Mouse (Mus musculus): ENCODE results near the gene Atp6v0d1.
A peak's percentile ranks its signal among the peaks of the same experiment; 100 is the strongest.

Gene Atp6v0d1

DNA sequence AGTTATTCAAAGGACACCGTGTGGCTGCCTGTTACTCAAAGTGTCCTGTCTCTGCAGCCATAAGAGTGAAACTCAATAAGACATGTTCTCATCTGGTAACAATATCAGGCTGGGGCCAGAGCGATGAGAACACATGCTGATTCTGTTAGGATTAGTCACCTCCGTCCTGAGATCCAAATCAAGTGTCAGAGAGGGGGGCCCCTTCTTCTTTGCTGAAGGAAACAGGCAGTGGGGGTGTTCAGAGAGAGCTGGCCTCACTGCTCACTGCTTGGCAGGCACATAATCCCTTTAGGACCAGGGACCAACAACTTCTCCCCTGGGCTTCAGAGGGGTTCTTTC is 81.8 kb downstream of the Atp6v0d1 start:
- H3K4me3 ChIP-seq (replicated peaks; ENCODE audit: low read length) = no peak overlapping the region
- no peaks in the 10 kb centered on the region for H3K27me3 ChIP-seq (ENCODE audit: insufficient read depth, low read length)
- peaks cover 55% of the 10 kb centered on the region for H3K4me1 ChIP-seq (replicated peaks; ENCODE audit: low read depth, low read length)
- no peaks in the 10 kb centered on the region for H3K36me3 ChIP-seq (ENCODE audit: insufficient read depth, low read length)
- no peak for TF ChIP-seq NANOG (IDR thresholded peaks at IDR 0.05; ENCODE audit: borderline replicate concordance, low read length)
- no peak for TF ChIP-seq CTCF (conservative IDR thresholded peaks at IDR 0.05; ENCODE audit: low read length)
- no peak for TF ChIP-seq POU5F1 (IDR thresholded peaks at IDR 0.05; ENCODE audit: borderline replicate concordance, low read length)
- no peaks in the 10 kb centered on the region for H3K9me3 ChIP-seq (ENCODE audit: low read length)

DNA sequence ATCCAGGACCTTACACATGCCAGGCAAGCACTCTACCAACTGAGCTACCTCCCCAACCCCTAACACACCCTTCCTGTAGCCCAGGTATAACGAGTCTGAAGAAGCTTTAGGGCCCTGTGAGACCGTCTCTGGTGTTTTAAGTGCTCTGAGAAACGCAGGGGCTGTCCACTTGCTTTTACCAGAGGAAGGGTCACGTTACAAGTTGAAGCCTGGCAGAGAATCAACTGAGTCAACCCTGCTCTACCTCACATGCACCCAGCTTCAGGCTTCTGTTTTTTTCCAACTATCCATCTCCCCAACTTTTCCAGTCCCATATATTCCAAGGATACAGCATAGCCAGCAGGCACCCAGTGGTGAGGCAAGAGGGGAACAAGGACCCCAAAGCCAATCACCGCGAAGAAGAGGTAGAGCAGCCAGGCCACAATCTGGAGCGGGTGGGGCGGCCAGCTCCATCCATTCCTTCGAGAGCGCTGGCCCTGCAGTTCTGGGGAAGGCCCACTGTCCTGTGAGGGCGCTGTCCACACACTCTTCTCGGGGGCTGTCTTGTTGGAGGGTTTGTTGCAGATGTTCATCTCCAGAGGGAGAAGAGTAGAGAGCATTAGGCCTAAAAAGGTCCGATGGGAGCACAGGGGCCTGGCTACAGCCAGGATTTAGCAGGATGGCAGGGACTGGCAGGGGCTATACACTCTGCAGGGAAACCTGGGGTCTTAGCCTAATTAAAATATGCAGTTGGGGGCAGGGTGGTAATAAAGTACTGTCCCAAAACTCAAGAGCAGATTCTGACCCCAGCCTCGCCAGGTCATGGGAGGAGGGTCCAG is 82.4 kb downstream of the Atp6v0d1 start:
- H3K9me3 ChIP-seq (ENCODE audit: low read length) = no peaks in the 10 kb centered on the region
- H3K4me3 ChIP-seq (replicated peaks; ENCODE audit: low read length) = no peak overlapping the region
- peak; percentile 16 for TF ChIP-seq CTCF (conservative IDR thresholded peaks at IDR 0.05; ENCODE audit: low read length)
- no peak for TF ChIP-seq POU5F1 (IDR thresholded peaks at IDR 0.05; ENCODE audit: borderline replicate concordance, low read length)
- TF ChIP-seq NANOG (IDR thresholded peaks at IDR 0.05; ENCODE audit: borderline replicate concordance, low read length) = no peak
- no peaks in the 10 kb centered on the region for H3K36me3 ChIP-seq (ENCODE audit: insufficient read depth, low read length)
- H3K4me1 ChIP-seq (replicated peaks; ENCODE audit: low read depth, low read length) = peaks cover 61% of the 10 kb centered on the region
- H3K27me3 ChIP-seq (ENCODE audit: insufficient read depth, low read length) = no peaks in the 10 kb centered on the region

- peaks cover 74% of the 10 kb centered on the region for H3K4me1 ChIP-seq (replicated peaks; ENCODE audit: low read depth, low read length)
- TF ChIP-seq CTCF (conservative IDR thresholded peaks at IDR 0.05; ENCODE audit: low read length) (no peak), NANOG (IDR thresholded peaks at IDR 0.05; ENCODE audit: borderline replicate concordance, low read length) (no peak)
- no peak overlapping the region; the same call in 1 of the 2 replicates for H3K4me3 ChIP-seq (replicated peaks; ENCODE audit: low read length)
- peaks cover 4% of the 10 kb centered on the region; the same call in 1 of the 2 replicates for H3K27me3 ChIP-seq (ENCODE audit: insufficient read depth, low read length)
- no peaks in the 10 kb centered on the region for H3K9me3 ChIP-seq (ENCODE audit: low read length)
- no peaks in the 10 kb centered on the region for H3K36me3 ChIP-seq (ENCODE audit: insufficient read depth, low read length)
Measured at GRCm38 (mm10) chr8:105482123-105482522, 83.7 kb downstream of the Atp6v0d1 start.

DNA sequence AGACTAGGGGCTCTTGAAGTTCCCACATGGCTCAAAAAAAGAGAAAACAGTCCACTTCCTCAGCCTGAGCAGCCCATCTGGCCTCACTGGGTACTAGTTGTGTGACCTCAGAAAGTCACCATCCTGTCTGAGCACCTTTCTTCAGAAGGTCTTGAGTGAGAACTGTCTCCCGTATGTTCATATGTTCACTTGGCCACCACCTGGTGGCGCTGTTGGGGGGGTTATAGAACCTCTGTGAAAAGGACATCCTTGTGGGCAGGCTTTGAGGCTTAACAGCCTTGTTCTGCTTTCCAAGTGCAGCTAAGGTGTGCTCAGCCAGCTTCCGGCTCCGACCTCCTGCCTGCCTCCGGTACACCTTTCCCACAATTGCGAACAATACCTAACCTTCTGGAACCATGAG is 84.4 kb downstream of the Atp6v0d1 start:
- Histone ChIP-seq H3K4me3 (replicated peaks; ENCODE audit: low read length) (peak overlapping the region; percentile 49; the same call in 1 of the 2 replicates), H3K4me1 (replicated peaks; ENCODE audit: low read depth, low read length) (peaks cover 81% of the 10 kb centered on the region), H3K36me3 (ENCODE audit: insufficient read depth, low read length) (no peaks in the 10 kb centered on the region), H3K9me3 (ENCODE audit: low read length) (no peaks in the 10 kb centered on the region), H3K27me3 (ENCODE audit: insufficient read depth, low read length) (peaks cover 8% of the 10 kb centered on the region)
- TF ChIP-seq NANOG (IDR thresholded peaks at IDR 0.05; ENCODE audit: borderline replicate concordance, low read length) (no peak), CTCF (conservative IDR thresholded peaks at IDR 0.05; ENCODE audit: low read length) (peak; percentile 88)

- no peak for TF ChIP-seq NANOG (IDR thresholded peaks at IDR 0.05; ENCODE audit: borderline replicate concordance, low read length)
- TF ChIP-seq CTCF (conservative IDR thresholded peaks at IDR 0.05; ENCODE audit: low read length) = no peak
- no peak for TF ChIP-seq POU5F1 (IDR thresholded peaks at IDR 0.05; ENCODE audit: borderline replicate concordance, low read length)
- peaks cover 13% of the 10 kb centered on the region for H3K27me3 ChIP-seq (ENCODE audit: insufficient read depth, low read length)
- H3K9me3 ChIP-seq (ENCODE audit: low read length) = no peaks in the 10 kb centered on the region
- H3K4me1 ChIP-seq (replicated peaks; ENCODE audit: low read depth, low read length) = peaks cover 85% of the 10 kb centered on the region
- peak overlapping the region; percentile 49; the same call in 1 of the 2 replicates for H3K4me3 ChIP-seq (replicated peaks; ENCODE audit: low read length)
- H3K36me3 ChIP-seq (ENCODE audit: insufficient read depth, low read length) = 0 out of 2 replicates have a peak, but pooled peaks cover 2% of the 10 kb centered on the region
Measured at GRCm38 (mm10) chr8:105481013-105481412, 84.8 kb downstream of the Atp6v0d1 start.

GRCm38 (mm10) chr8:105477792-105478191 is 88.1 kb downstream of the Atp6v0d1 start:
- H3K9me3 ChIP-seq (ENCODE audit: low read length) = no peaks in the 10 kb centered on the region
- TF ChIP-seq NANOG (IDR thresholded peaks at IDR 0.05; ENCODE audit: borderline replicate concordance, low read length) = no peak
- no peak for TF ChIP-seq CTCF (conservative IDR thresholded peaks at IDR 0.05; ENCODE audit: low read length)
- no peak for TF ChIP-seq POU5F1 (IDR thresholded peaks at IDR 0.05; ENCODE audit: borderline replicate concordance, low read length)
- peaks cover 95% of the 10 kb centered on the region for H3K4me1 ChIP-seq (replicated peaks; ENCODE audit: low read depth, low read length)
- 0 out of 2 replicates have a peak, but pooled peaks cover 5% of the 10 kb centered on the region for H3K36me3 ChIP-seq (ENCODE audit: insufficient read depth, low read length)
- peaks cover 45% of the 10 kb centered on the region for H3K27me3 ChIP-seq (ENCODE audit: insufficient read depth, low read length)
- no peak overlapping the region for H3K4me3 ChIP-seq (replicated peaks; ENCODE audit: low read length)

DNA sequence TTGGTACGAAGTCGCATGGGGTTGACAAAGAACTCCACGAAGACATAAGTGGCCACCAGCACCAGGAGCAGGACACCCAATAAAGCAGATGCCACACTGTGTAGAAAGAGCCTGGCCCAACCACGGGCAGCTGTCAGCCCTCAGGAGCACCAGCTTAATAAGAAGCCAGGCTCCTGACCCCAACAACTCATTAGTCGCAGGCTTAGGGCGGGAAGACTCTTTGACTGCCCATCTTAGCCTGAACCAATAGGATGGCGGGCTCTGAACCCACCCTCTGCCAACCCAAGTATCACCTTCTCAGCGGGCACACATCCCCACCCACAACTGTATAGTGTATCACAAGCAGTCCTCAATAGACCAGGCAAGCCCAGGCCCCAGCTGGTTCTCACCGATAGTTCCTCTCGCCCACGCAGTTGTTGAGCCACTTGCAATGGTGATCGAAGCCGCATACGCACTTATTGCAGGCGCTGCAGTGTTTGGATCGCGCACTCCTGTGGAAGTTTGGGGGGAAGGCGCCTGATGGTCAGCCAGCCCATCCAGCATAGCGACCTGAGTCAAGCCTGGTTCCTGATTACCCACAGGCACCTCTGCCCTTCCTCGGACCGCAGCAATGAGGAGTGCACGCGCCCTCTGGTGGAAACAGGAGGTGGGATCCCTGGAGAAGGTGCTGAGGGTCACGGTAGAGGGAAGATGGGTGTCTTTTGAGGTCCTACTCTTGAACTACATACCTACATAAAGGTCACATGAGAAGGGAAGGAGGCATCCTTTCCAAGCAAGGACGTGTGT is 89.0 kb downstream of the Atp6v0d1 start:
- peak; percentile 58 for TF ChIP-seq CTCF (conservative IDR thresholded peaks at IDR 0.05; ENCODE audit: low read length)
- TF ChIP-seq NANOG (IDR thresholded peaks at IDR 0.05; ENCODE audit: borderline replicate concordance, low read length) = no peak
- no peak for TF ChIP-seq POU5F1 (IDR thresholded peaks at IDR 0.05; ENCODE audit: borderline replicate concordance, low read length)
- H3K27me3 ChIP-seq (ENCODE audit: insufficient read depth, low read length) = peaks cover 54% of the 10 kb centered on the region
- H3K9me3 ChIP-seq (ENCODE audit: low read length) = no peaks in the 10 kb centered on the region
- peak overlapping the region; percentile 50 for H3K4me3 ChIP-seq (replicated peaks; ENCODE audit: low read length)
- 0 out of 2 replicates have a peak, but pooled peaks cover 5% of the 10 kb centered on the region for H3K36me3 ChIP-seq (ENCODE audit: insufficient read depth, low read length)
- peaks cover 99% of the 10 kb centered on the region for H3K4me1 ChIP-seq (replicated peaks; ENCODE audit: low read depth, low read length)

DNA sequence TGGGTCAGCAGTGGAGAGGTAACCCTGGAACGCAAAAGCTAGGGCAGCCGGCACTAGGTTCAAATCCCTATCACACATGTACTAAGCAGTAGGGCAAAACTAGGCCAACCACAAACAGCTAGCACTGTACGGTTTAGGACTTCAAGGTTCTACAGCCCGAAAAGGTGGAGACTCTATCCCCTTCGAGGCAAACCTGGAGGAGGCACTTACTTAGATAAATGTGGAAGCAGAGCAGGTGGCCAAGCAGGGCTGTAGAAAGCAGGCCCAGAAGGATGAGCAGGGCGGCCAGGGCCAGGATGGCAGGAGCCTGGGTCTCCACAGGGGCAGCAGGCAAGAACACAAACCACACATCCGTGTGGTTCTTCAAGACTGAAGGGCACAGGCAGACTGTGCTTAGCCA is 89.7 kb downstream of the Atp6v0d1 start:
- Histone ChIP-seq H3K27me3 (ENCODE audit: insufficient read depth, low read length) (peaks cover 60% of the 10 kb centered on the region), H3K36me3 (ENCODE audit: insufficient read depth, low read length) (0 out of 2 replicates have a peak, but pooled peaks cover 5% of the 10 kb centered on the region), H3K4me1 (replicated peaks; ENCODE audit: low read depth, low read length) (peaks cover 98% of the 10 kb centered on the region), H3K9me3 (ENCODE audit: low read length) (no peaks in the 10 kb centered on the region), H3K4me3 (replicated peaks; ENCODE audit: low read length) (no peak overlapping the region)
- TF ChIP-seq NANOG (IDR thresholded peaks at IDR 0.05; ENCODE audit: borderline replicate concordance, low read length) (no peak), CTCF (conservative IDR thresholded peaks at IDR 0.05; ENCODE audit: low read length) (no peak), POU5F1 (IDR thresholded peaks at IDR 0.05; ENCODE audit: borderline replicate concordance, low read length) (no peak)
